Mouse (Mus musculus) ES-Bruce4 (cell line): ENCODE results near the gene Lta. TPM values are rescaled to one million over a fixed set of nuclear protein-coding genes. Genes with fewer than 3 reads are reported as not detected.

Source experiments
- H3K27ac ChIP-seq: 2 replicates; pipeline ENCODE4 v1.5.1; 2012; ENCODE audit warnings: low read length, inconsistent platforms; ENCODE audit not compliant: insufficient read depth
- H3K27me3 ChIP-seq: 2 replicates; pipeline ENCODE4 v1.6.1; 2012; ENCODE audit warnings: mild to moderate bottlenecking, low read length, inconsistent platforms; ENCODE audit not compliant: control insufficient read depth, poor library complexity, insufficient read depth, severe bottlenecking
- H3K36me3 ChIP-seq: 2 replicates; pipeline ENCODE4 v1.6.1; 2012; ENCODE audit warnings: inconsistent platforms, mild to moderate bottlenecking, low read length, moderate library complexity; ENCODE audit not compliant: control insufficient read depth, poor library complexity, insufficient read depth, severe bottlenecking
- H3K4me1 ChIP-seq: one replicate; pipeline ENCODE4 v1.8.1; 2011; ENCODE audit warnings: low read length; ENCODE audit not compliant: control insufficient read depth, insufficient read depth
- H3K4me3 ChIP-seq: 2 replicates; pipeline ENCODE4 v1.5.1; 2011; ENCODE audit warnings: low read depth, mild to moderate bottlenecking, low read length
- H3K9ac ChIP-seq: 2 replicates; pipeline ENCODE4 v1.6.1; 2012; ENCODE audit warnings: low read depth, mild to moderate bottlenecking, inconsistent platforms; ENCODE audit not compliant: poor library complexity, severe bottlenecking
- H3K9me3 ChIP-seq: replicated peaks from 2 replicates; pipeline ENCODE4 v1.6.1; 2012; ENCODE audit warnings: mild to moderate bottlenecking, low read length, inconsistent platforms; ENCODE audit not compliant: control insufficient read depth, poor library complexity, insufficient read depth, severe bottlenecking
- CTCF ChIP-seq: IDR thresholded peaks from one replicate; pipeline ENCODE4 v1.8.1; 2011; ENCODE audit warnings: low read depth, low read length
- EP300 ChIP-seq: IDR thresholded peaks from 2 replicates; pipeline ENCODE4 v1.6.1; 2011; ENCODE audit warnings: low read depth, low read length; ENCODE audit not compliant: insufficient read depth
- POLR2A ChIP-seq: IDR thresholded peaks from one replicate; pipeline ENCODE4 v1.8.1; 2011; ENCODE audit warnings: low read length; ENCODE audit not compliant: insufficient read depth
- polyA plus RNA-seq: library from polyadenylated mRNA; stranded (reverse); fragments of >200 nt; gene quantifications from 2 replicates; pipeline ENCODE4 v1.2.4, GENCODE M21; 2011; ENCODE audit warnings: low read depth; ENCODE audit not compliant: missing spikeins, insufficient read depth, insufficient read length

Gene Lta
- polyA plus RNA-seq, 1 experiment, result not detected

DNA sequence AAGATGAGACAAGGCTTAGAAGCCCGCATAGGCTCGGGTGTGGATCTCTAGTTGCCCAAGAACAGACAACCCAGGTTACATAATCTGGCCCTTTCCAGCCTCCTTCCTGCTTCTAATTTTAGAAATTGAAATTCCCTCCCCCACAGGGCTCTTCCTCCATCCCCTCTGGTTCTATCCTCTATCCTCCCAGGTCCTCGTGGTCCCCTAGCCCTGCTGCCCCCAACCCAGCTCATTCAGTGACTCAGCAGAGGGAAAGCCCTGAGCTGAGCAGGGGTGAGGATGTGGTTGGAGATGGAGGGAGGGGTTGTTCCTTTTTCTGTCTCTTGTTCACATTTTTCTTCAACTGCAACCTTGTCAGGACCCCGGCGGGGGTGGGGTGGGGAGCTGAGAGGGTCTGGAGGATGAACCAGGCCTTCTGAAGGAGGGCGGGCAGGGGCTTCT lies 14.5 kb upstream of the Lta start:
- TF ChIP-seq POLR2A, result no peak
- no peak for TF ChIP-seq EP300
- no peak for TF ChIP-seq CTCF
- Histone ChIP-seq H3K9me3 (no peaks in the 10 kb centered on the region), H3K4me1 (no peaks in the 10 kb centered on the region), H3K36me3 (no peaks in the 10 kb centered on the region), H3K27me3 (no peaks in the 10 kb centered on the region), H3K27ac (no peak overlapping the region), H3K4me3 (no peak overlapping the region), H3K9ac (no peak overlapping the region)

DNA sequence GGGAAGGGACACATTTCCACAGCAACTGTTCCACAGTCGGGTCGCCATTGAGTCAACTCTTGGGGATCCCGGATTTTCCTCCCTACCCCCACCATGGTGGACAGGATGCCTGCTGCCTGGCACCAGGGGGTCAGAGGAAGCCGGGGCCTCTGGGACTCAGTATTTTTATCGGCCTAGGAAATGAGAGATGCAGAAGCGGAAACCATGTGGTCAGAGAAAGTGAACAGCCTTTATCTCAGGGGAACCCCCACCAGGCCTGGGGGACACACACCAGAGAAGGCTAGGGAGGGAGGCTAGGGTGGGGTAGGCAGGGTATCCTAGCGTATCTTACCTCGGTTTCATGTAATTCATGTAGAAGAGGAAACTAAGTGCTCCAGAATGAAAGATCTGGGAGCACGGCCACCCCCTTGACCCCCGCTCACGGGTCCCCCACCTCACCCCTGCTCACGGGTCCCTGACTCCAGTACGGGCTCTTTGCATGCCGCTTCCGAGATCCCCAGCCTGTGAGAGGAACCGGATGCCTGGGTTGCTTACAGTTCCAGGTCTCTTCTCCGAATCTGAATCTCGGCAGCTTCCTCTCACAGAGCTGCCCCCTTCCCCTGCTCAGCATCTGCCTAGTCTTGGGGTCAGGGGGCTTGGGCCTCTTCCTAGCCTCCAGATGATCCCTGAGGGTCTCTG lies 13.5 kb upstream of the Lta start:
- Histone ChIP-seq H3K27me3 (no peaks in the 10 kb centered on the region), H3K9me3 (no peaks in the 10 kb centered on the region), H3K36me3 (no peaks in the 10 kb centered on the region), H3K27ac (no peak overlapping the region), H3K4me3 (no peak overlapping the region), H3K9ac (no peak overlapping the region), H3K4me1 (no peaks in the 10 kb centered on the region)
- TF ChIP-seq CTCF, result no peak
- no peak for TF ChIP-seq EP300
- TF ChIP-seq POLR2A, result no peak

DNA sequence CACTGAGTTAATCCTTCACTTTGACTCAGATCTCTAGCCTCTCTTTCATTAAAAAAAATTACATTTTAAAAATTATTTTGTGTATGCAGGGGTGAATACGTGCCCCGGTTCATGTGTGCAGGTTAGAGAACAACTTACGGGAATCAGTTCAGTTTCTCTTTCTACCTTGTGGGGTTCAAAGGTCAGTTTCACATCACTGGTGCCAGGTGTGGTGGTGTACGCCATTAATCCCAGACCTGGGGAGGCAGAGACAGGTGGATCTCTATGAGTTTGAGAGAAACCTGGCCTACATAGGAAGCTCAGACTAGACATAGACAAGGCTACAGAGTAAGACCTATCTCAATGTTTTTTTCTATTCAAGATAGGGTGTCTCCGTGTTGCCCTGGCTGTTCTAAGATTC lies 7.9 kb upstream of the Lta start:
- Histone ChIP-seq H3K9ac (no peak overlapping the region), H3K4me3 (no peak overlapping the region), H3K36me3 (no peaks in the 10 kb centered on the region), H3K27ac (no peak overlapping the region), H3K9me3 (no peaks in the 10 kb centered on the region), H3K27me3 (no peaks in the 10 kb centered on the region), H3K4me1 (no peaks in the 10 kb centered on the region)
- TF ChIP-seq POLR2A, result no peak
- no peak for TF ChIP-seq CTCF
- TF ChIP-seq EP300, result no peak

DNA sequence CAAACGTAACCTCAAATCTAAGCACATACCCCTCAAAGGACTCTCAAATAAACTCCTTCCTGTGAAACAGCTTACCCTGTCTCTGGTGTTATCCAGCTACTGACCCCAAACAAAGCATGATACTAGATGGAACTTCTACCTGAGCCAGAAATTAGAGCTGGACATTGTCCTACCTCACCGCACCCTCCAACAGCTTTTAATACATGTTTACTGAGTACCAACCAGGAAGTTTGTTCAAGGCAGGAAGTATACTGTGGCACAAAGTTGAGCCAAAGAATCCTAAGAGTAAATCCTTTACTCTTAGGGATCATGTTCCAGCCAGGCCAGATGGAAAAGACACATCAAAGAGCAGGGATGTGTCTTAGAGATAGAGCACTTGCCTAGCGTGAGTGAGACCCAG lies 5.4 kb upstream of the Lta start:
- Histone ChIP-seq H3K9ac (no peak overlapping the region), H3K27ac (no peak overlapping the region), H3K4me1 (no peaks in the 10 kb centered on the region), H3K9me3 (no peaks in the 10 kb centered on the region), H3K4me3 (no peak overlapping the region), H3K27me3 (no peaks in the 10 kb centered on the region), H3K36me3 (no peaks in the 10 kb centered on the region)
- TF ChIP-seq EP300 (no peak), CTCF (no peak), POLR2A (no peak)

DNA sequence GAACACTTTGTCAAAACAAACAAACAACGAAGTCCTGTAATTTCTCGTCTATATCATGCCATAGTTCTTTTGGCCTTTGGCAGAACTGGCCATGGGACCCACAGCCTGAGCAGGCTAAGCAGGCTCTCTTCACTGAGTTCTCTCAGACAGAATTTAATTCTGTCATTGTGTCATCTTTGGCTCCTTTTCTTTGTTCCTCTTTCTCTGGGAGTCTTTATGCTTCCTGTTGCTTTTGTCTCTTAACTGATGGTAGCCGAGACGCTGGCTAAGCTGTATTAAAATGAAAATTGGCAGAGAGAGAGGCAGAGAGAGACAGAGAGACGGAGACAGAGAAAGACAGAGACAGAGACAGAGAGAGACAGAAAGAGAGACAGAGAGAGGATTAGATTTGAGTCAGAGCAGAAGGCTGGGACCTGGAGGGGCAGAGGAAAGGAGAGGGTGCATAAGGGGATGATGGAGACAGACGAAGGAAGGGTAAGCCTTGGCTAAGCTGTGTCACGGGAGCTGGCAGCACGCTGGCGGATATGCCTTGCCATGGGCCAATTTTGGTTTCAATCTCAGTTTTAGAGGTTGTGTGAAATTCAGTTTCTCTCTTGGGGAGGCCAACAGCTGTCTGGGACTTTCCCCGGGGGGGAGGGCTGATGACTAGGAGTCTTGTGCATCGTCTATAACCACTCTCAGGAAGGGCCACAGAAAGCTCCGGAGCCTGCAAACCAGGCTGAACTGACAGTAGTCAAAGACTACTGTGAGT lies 4.8 kb upstream of the Lta start:
- H3K36me3 ChIP-seq, result no peaks in the 10 kb centered on the region
- TF ChIP-seq CTCF (no peak), EP300 (no peak), POLR2A (no peak)

DNA sequence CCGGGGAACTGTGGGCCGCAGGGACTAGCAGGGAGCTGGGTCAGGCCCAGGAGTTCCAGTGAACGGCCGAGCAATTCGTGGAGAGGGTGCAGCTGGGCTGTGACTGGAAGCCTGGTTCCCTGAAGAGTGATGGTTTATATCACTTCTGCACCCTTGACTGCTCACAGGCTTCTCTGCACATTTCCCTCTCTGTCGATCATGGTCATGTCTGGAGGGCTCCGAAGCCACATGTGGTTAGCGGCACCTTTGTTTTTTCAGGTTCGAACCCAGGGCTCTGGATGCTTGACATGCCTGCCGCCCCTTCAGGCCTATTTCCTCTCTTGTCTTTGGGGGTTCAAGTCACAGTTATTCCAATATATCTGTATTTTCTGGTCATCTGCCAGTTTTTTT lies 224 bp upstream of the Lta start:
- no peak overlapping the region for H3K27ac ChIP-seq
- TF ChIP-seq POLR2A (no peak), EP300 (no peak), CTCF (no peak)
- H3K4me3 ChIP-seq, result peak overlapping the region; percentile 33
- H3K36me3 ChIP-seq, result no peaks in the 10 kb centered on the region
- peak overlapping the region; percentile 39 for H3K9ac ChIP-seq
- H3K4me1 ChIP-seq, result no peaks in the 10 kb centered on the region
- no peaks in the 10 kb centered on the region for H3K9me3 ChIP-seq
- H3K27me3 ChIP-seq, result no peaks in the 10 kb centered on the region

More for the DNA sequence above, 4.8 kb upstream of the Lta start:
- Histone ChIP-seq H3K27me3 (no peaks in the 10 kb centered on the region), H3K27ac (no peak overlapping the region), H3K4me3 (no peak overlapping the region), H3K9me3 (no peaks in the 10 kb centered on the region), H3K9ac (no peak overlapping the region), H3K4me1 (no peaks in the 10 kb centered on the region)
